Mouse (Mus musculus) heart, postnatal 0 days (tissue): ENCODE measurements at regions not wholly inside any gene's neighbourhood (a gene's known extent, or its start where the extent isn't known, plus 50 kb on each side); places are given as distances from the start of the nearest gene placed in this dataset.

Experiments
- ATAC-seq: fragments of 200-750 bp; cut with Nextera tagmentation; 2 replicates; pipeline ENCODE4 v1.8.0; 2017; ENCODE audit warnings: low read depth, moderate number of reproducible peaks, moderate library complexity; ENCODE audit not compliant: insufficient read depth
- DNase-seq: peaks from one replicate; pipeline ENCODE4 v3.0.0-alpha.2; 2016; ENCODE audit warnings: low spot score
- H3K27ac ChIP-seq: fragments of 300-500 bp; sonication (generic); 2 replicates; pipeline ENCODE4 v1.5.1; 2014; ENCODE audit warnings: low read depth, mild to moderate bottlenecking
- H3K27me3 ChIP-seq: fragments of 300-500 bp; sonication (generic); 2 replicates; pipeline ENCODE4 v1.6.1; 2014; ENCODE audit warnings: low read length, mixed read lengths; ENCODE audit not compliant: control insufficient read depth, insufficient read depth
- H3K36me3 ChIP-seq: fragments of 300-500 bp; sonication (generic); replicated peaks from 2 replicates; pipeline ENCODE4 v1.6.1; 2014; ENCODE audit warnings: low read length, mixed read lengths; ENCODE audit not compliant: control insufficient read depth, insufficient read depth
- H3K4me1 ChIP-seq: fragments of 300-500 bp; sonication (generic); 2 replicates; pipeline ENCODE4 v1.6.1; 2014; ENCODE audit warnings: antibody characterized with exemption; ENCODE audit not compliant: control insufficient read depth, insufficient read depth
- H3K4me2 ChIP-seq: fragments of 300-500 bp; sonication (generic); 2 replicates; pipeline ENCODE4 v1.6.1; 2014; ENCODE audit warnings: low read depth, mild to moderate bottlenecking, low read length, moderate library complexity
- H3K4me3 ChIP-seq: fragments of 300-500 bp; sonication (generic); 2 replicates; pipeline ENCODE4 v1.5.1; 2014; ENCODE audit warnings: low read depth, low read length
- H3K9ac ChIP-seq: fragments of 300-500 bp; sonication (generic); replicated peaks from 2 replicates; pipeline ENCODE4 v1.6.1; 2014; ENCODE audit warnings: low read depth, low read length, mixed read lengths
- H3K9me3 ChIP-seq: fragments of 300-500 bp; sonication (generic); replicated peaks from 2 replicates; pipeline ENCODE4 v1.6.1; 2016; ENCODE audit warnings: low read length; ENCODE audit not compliant: control insufficient read depth
- CTCF ChIP-seq: IDR thresholded peaks from 2 replicates; pipeline ENCODE4 v1.5.1; 2016; ENCODE audit warnings: antibody characterized with exemption, control low read depth, low read depth
- EP300 ChIP-seq: IDR thresholded peaks from 2 replicates; pipeline ENCODE4 v1.6.1; 2016; ENCODE audit warnings: antibody characterized with exemption, low read depth
- WGBS: fragments of 180-500 bp; shearing (Covaris S2); extraction: QIAGEN DNeasy Blood & Tissue Kit; methylation state at CpG from one replicate; pipeline ENCODE4 v1.1.7; 2014; 5-methylcytosine and 5-hydroxymethylcytosine counted together

GRCm38 (mm10) chr1:92742300-92742699, 89.1 kb upstream of the Gpc1 start:
- no peak for ATAC-seq
- H3K4me3 ChIP-seq, result no peak overlapping the region
- no peaks in the 10 kb centered on the region for H3K27me3 ChIP-seq

GRCm38 (mm10) chr1:92741047-92741446, 90.4 kb upstream of the Gpc1 start:
- DNase-seq (no peak), ATAC-seq (no peak)
- Histone ChIP-seq H3K36me3 (no peaks in the 10 kb centered on the region), H3K4me2 (no peak overlapping the region), H3K4me3 (no peak overlapping the region), H3K9ac (no peak overlapping the region), H3K4me1 (peaks cover 16% of the 10 kb centered on the region), H3K27me3 (no peaks in the 10 kb centered on the region), H3K9me3 (no peaks in the 10 kb centered on the region), H3K27ac (no peak overlapping the region)
- WGBS, result 90% methylated on average over 5 of the region's 5 CpGs
- TF ChIP-seq CTCF (no peak), EP300 (no peak)

More at GRCm38 (mm10) chr1:92742300-92742699, 89.1 kb upstream of the Gpc1 start:
- Histone ChIP-seq H3K4me1 (peaks cover 18% of the 10 kb centered on the region), H3K36me3 (no peaks in the 10 kb centered on the region), H3K4me2 (no peak overlapping the region), H3K27ac (no peak overlapping the region), H3K9ac (no peak overlapping the region), H3K9me3 (no peaks in the 10 kb centered on the region)
- no peak for DNase-seq
- TF ChIP-seq CTCF (no peak), EP300 (no peak)
- WGBS, result 76% methylated on average over 6 of the region's 6 CpGs

- H3K9ac ChIP-seq, result no peak overlapping the region
- H3K27me3 ChIP-seq, result no peaks in the 10 kb centered on the region
- WGBS, result 48% methylated on average over 11 of the region's 11 CpGs
- H3K4me2 ChIP-seq, result no peak overlapping the region
- TF ChIP-seq EP300, result no peak
- TF ChIP-seq CTCF, result no peak
- no peaks in the 10 kb centered on the region for H3K36me3 ChIP-seq
- peaks cover 5% of the 10 kb centered on the region; the same call in 1 of the 2 replicates for H3K4me1 ChIP-seq
- no peak overlapping the region for H3K27ac ChIP-seq
- DNase-seq, result no peak
- no peak overlapping the region for H3K4me3 ChIP-seq
- no peaks in the 10 kb centered on the region for H3K9me3 ChIP-seq
- ATAC-seq, result no peak
Observed at GRCm38 (mm10) chr1:92737600-92738197, 89.1 kb upstream of the Otos start.

DNA sequence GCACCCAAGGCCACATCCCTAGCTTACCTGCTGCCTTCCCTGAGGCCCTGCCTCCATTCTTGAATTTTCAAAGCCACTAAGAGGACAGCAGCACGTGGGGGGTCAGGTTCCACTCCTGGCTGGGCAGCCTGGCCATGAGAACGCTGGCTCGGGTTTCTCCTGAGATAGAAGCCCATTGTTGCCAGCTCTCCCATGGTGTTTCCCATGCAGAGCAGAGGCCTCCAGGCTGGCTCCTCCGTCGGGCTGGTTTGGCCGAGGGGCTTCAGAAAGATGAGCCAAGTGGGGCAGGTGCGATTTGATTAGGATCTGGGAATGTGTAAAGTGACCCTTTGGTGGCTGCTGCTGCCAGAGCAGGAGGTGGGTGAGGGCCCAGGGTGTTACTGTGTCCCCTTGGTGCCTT, 87.8 kb upstream of the Otos start:
- H3K4me1 ChIP-seq, result peaks cover 5% of the 10 kb centered on the region; the same call in 1 of the 2 replicates
- no peaks in the 10 kb centered on the region for H3K9me3 ChIP-seq
- TF ChIP-seq EP300, result no peak
- no peak for TF ChIP-seq CTCF
- no peak overlapping the region for H3K4me2 ChIP-seq
- DNase-seq (no peak), ATAC-seq (no peak)
- WGBS, result 65% methylated on average over 7 of the region's 7 CpGs
- no peaks in the 10 kb centered on the region for H3K27me3 ChIP-seq
- H3K27ac ChIP-seq, result no peak overlapping the region
- H3K36me3 ChIP-seq, result no peaks in the 10 kb centered on the region
- H3K9ac ChIP-seq, result no peak overlapping the region
- no peak overlapping the region for H3K4me3 ChIP-seq

GRCm38 (mm10) chr1:92733732-92734131, 85.1 kb upstream of the Otos start:
- Histone ChIP-seq H3K4me3 (no peak overlapping the region), H3K9me3 (no peaks in the 10 kb centered on the region), H3K4me1 (peaks cover 5% of the 10 kb centered on the region; the same call in 1 of the 2 replicates), H3K27ac (no peak overlapping the region), H3K27me3 (no peaks in the 10 kb centered on the region), H3K36me3 (no peaks in the 10 kb centered on the region), H3K4me2 (no peak overlapping the region), H3K9ac (no peak overlapping the region)
- TF ChIP-seq CTCF (no peak), EP300 (no peak)
- no peak for ATAC-seq
- DNase-seq, result no peak
- WGBS, result 49% methylated on average over 8 of the region's 8 CpGs
